Mouse (Mus musculus) heart, adult 8-10 months (tissue): ENCODE results near the gene Nckap1. TPM values are rescaled to one million over a fixed set of nuclear protein-coding genes. Genes with fewer than 3 reads are reported as not detected.
"Not testable (repeated sequence)": the region's sequence is repeated elsewhere in the genome, so short reads cannot be mapped to it uniquely, and the experiment has no call there.

Experiments
- DNase-seq: peaks from one replicate; pipeline ENCODE4 v3.0.0; 2022; ENCODE audit warnings: low spot score
- total RNA-seq, 4 experiments: library from RNA; stranded (reverse); gene quantifications; 2 replicates each; pipeline ENCODE4 v1.2.4; 2022

The Nckap1 gene
- total RNA-seq, 4 experiments from 2014 or later: 51.5 to 68.0 (median 61.8) TPM

DNA sequence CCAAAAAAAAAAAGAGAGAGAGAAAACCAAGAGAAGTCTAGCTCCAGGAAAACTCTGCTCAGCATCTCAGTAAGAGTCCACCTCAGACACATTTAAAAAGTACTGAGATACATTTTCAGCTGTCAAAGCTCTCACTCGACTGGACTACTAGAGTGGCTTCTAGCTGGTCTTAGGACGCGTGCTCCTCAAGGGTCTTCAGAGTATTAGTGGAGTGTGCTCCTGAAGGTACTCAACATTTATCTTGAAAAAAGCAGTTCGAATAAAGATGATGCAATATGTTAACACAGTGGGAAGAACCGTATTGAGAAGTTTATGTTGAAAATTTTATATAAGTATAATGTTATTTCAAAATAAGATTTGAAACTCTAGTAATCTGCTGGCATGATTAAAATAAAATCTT is 20.4 kb downstream of the Nckap1 start:
- DNase-seq: no peak

- no peak for DNase-seq
These were observed 21.5 kb downstream of the Nckap1 start for GRCm38 (mm10) chr2:80559655-80560054.

DNA sequence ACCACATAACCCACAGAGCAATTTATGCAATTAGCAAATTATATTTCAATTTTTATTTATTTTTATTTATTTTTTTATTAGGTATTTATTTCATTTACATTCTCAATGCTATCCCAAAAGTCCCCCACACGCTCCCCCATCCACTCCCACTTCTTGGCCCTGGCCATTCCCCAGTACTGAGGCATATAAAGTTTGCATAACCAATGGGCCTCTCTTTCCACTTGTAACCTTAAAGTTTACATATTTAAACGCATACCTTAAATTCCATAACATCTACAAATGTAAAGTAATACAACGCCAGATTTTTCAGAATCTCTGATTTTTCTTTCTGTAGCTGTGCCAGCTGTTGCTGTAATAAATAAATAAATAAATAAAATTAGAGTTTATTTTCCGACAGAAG is 26.7 kb downstream of the Nckap1 start:
- DNase-seq: no peak

GRCm38 (mm10) chr2:80549704-80550103 is 31.5 kb downstream of the Nckap1 start:
- DNase-seq: no peak

DNA sequence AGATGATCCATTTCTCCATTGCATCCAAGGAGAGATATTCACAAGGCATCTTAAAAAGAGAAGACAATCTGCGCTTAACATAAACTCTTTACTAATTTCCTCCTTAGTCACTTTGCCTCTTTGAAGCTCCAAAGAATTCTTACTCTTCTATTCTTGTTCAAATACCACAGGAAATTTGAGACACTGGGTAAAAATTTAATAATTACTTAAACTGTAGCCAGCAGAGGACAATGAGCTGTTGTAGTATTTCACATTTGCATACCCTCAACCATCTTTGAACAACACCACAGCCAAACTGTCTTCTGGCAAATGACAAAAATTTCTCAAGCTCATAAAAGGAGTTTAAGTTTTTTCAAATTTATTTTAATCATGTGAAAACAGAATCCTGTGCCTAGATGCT is 33.3 kb downstream of the Nckap1 start:
- DNase-seq: no peak

DNA sequence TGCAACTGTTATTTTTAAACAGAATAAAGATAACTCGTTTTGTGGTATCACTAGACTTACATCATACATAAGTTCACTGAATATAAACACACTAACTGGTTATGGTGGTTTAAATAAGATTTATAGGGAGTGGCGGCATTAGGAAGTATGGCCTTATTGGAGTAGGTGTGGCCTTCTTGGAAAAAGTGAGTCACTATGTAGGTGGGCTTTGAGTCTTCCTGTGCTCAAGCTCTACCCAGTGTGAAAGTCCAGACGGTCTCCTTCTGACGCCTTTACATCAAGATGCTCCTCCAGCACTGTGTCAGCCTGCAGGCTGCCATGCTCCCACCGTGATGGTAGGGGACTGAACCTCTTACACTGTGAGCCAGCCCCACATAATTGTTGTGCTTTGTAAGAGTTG is 38.4 kb downstream of the Nckap1 start:
- DNase-seq: no peak

DNA sequence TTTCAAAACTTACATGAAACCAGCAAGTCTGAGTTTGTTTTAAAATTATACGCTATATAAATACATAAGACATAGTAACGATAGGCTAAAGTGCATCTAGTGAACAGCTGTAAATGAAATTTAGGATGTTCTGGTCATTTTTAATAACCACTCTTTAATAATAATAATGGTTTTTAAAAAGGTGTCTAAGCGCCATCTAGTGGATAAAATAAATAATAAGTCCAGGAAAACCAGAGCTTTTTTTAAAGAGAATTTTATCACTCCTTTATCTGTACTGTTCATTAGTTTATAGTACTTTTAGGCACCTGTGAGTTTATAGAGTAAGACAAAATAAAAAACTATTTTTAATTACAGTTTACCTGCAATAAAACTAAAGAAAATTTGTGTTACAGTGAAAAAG is 44.0 kb downstream of the Nckap1 start:
- DNase-seq: no peak

DNA sequence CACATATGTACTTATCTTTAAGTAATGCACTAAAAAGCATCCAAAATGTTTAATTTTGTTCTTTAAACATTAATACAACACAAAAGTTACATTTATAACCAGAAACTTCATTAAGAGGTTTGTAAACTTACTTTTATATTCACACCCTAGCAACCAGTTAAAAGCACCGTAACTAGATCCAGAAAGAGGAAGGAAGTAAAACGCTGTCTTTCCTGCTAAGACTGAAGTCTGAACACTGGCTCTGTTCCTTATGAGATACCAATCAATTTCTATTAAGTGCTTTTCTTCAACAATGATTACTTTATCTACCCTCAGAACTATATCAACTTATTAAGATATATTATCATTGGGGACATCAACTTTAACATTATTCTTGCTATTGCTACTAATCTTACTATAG is 44.6 kb downstream of the Nckap1 start:
- no peak for DNase-seq

DNA sequence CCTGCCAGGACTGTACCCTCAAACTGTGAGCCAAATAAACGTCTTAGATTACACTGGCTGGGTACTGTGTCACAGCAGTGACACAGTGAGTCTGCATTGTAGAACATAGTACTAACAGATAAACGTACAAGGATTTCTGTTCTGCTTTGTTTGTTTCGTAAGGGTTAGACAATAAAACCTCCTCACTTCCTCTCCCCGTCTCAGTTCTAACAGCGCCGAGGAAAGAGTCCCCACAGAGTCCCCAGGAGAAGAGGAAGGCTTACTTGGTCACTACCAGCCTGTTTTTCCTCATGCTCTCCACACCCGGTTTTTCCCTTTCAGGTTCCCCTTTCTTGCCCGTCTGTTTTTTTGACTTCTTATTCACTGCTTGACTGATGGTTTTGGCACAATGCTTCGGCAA is 56.9 kb downstream of the Nckap1 start:
- no peak for DNase-seq

GRCm38 (mm10) chr2:80506051-80506802 is 75.0 kb downstream of the Nckap1 start:
- DNase-seq: no peak

GRCm38 (mm10) chr2:80502132-80502531 is 79.0 kb downstream of the Nckap1 start:
- DNase-seq: no peak

DNA sequence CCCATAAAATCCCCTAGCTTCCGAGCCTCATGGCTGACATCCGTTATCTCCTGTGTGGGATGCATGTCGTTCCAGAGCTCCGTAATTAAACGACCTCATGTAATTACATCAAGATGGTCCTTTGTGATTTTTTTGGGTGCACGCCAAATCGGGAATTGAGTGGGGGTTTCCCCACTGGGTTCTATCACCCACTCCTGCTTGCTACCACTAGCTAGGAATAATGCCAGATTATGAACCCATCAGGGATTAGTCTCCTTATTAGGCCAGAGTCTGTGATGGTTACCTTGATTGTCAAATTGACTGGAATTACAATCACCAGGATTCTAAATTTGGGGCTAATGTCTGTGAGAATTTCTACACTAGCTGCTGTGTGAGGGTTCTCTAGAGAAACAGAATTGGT is 85.9 kb downstream of the Nckap1 start:
- not testable (repeated sequence) for DNase-seq

- no peak for DNase-seq
These were observed 94.3 kb downstream of the Nckap1 start for GRCm38 (mm10) chr2:80486851-80487250.

DNA sequence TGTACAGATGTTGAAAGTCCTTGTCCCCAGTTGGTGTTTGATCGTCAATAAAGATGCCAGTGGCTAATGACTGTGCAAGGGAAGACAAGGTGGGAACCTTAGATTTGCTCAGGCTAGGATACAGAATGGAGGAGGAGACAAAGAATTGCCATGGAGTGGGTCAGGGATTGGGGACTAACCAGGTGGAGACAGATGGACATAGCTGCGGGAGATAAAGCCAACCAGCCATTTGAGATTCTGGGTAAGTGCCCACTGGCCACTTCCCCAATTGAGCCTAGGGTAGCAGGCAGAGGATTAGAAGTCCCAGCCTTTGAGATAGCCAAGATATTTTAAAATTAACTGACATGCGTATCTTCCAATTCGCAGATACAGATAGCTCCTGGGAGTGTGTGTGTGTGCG is 96.2 kb downstream of the Nckap1 start:
- no peak for DNase-seq

DNA sequence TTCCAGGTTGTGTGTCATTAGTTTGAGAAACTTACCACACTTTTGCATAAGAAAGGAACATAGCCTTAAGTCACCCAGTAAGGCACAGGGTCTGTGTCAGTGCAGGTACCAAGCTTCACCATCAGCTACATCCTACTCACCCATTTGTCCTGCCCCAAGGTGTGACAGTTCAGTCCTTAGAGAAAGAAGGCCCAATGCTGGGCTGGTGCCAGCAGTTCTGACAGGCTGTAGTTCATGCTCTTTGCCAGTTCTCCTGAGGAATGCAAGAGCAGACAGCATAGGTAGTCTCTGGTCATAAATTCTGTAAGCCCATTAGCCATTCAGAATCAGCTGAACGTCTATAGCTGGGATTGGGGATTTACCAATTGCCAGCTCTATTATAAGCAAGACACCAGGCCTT is 105.3 kb downstream of the Nckap1 start:
- no peak for DNase-seq

GRCm38 (mm10) chr2:80474247-80474796 is 106.9 kb downstream of the Nckap1 start:
- DNase-seq: no peak

GRCm38 (mm10) chr2:80465991-80466821 is 115.0 kb downstream of the Nckap1 start:
- DNase-seq: no peak

- DNase-seq: no peak
These were observed 119.4 kb downstream of the Nckap1 start for GRCm38 (mm10) chr2:80461827-80462226.
